Mouse (Mus musculus) liver, adult 2 months (tissue): Measurements from ENCODE around the gene Rgs13.

Source experiments
- CTCF ChIP-seq: fragments of 200-500 bp; IDR thresholded peaks from 2 replicates; pipeline ENCODE4 v1.5.1; 2011; ENCODE audit warnings: low read depth, low read length, control low read depth
- POLR2A ChIP-seq: fragments of 200-500 bp; IDR thresholded peaks from 2 replicates; pipeline ENCODE4 v1.6.1; 2011; ENCODE audit warnings: low read length, control low read depth; ENCODE audit not compliant: insufficient read depth; ENCODE audit errors: extremely low read depth

DNA sequence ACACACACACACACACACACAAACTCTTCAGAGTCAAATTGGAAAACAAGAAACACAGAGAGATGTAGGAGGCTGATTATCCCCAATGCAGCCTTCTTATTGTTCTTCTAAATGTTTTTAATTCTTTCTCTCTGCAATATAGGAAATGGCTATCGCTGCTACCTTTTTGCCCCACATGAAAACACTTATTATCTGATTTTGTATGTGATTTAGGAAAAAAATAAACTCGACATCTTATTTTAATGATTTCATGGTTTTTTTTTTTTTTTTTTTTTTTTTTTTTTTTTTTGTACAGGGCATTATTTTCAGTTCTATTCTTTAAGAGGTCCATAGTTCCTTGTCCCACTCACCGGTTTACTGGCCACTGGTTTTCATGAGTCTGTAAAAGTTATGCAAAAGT lies 27.2 kb downstream of the Rgs13 start:
- TF ChIP-seq CTCF (no peak), POLR2A (no peak)
